Mouse (Mus musculus): ENCODE data around the gene Efcab11. TPM values are rescaled to one million over a fixed set of nuclear protein-coding genes. Genes with fewer than 3 reads are reported as not detected.

Efcab11 gene
- total RNA-seq, 2 experiments from 2014 or later: 1.5 to 1.6 TPM

DNA sequence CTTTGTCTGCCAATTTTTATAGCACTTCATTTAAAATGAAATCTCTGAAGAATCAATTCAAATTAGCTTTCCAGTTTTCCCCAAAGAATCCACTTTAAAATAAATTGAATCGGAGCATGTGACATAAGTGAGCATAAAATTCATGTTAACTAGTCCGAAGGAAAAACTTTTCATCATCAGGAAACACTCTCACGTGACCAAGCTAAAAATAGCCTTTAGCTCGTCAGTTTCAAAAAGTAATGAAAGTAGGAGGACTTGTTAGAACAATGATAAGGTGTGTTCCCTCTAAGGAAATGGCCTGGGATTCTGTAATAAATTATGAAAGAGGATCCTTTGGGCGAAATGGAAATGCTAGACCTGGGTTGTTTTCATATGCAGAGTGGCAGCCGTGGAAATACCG is 183.9 kb downstream of the Efcab11 start:
- intact Hi-C loops (cut with DNase I): no loop called here
- DNase-seq: no peak

GRCm38 (mm10) chr12:99699379-99700023 is 184.7 kb downstream of the Efcab11 start:
- intact Hi-C loops (cut with DNase I): no loop called here

DNA sequence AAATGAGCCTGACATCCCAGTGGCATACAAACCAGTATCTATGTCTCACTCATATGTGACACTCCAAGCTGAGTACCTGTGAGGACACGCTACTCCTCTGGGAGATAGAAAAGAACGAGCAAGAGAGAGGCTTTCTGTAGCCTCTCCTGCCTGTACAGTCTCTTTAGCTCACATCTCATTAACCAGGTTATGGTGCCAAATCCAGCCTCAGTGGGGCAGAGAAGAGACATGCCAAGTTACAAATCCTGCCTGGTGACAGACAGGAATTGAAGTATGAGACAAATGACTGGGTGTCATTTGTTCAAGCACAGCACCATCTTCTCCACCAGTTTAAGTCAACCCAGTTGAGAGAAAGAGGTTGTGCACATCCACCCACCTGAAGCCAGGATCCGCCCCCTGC is 190.2 kb downstream of the Efcab11 start:
- intact Hi-C loops (cut with DNase I): no loop called here
- DNase-seq: no peak

More at GRCm38 (mm10) chr12:99699379-99700023, 184.7 kb downstream of the Efcab11 start:
- no peak for DNase-seq

- intact Hi-C loops (cut with DNase I): loop anchor here (2.0 kb wide), 1 partner anchor 124 kb away; the partner anchor contains the start of gene Foxn3
- DNase-seq: peak; percentile 48 to 50
These were observed 197.7 kb downstream of the Efcab11 start for GRCm38 (mm10) chr12:99686418-99686992.

- intact Hi-C loops (cut with DNase I): loop anchor here (2.0 kb wide), 1 partner anchor 123 kb away; the partner anchor contains the start of gene Foxn3
- DNase-seq: peak; percentile 18 to 37
These were observed 198.7 kb downstream of the Efcab11 start for GRCm38 (mm10) chr12:99685451-99686100.

DNA sequence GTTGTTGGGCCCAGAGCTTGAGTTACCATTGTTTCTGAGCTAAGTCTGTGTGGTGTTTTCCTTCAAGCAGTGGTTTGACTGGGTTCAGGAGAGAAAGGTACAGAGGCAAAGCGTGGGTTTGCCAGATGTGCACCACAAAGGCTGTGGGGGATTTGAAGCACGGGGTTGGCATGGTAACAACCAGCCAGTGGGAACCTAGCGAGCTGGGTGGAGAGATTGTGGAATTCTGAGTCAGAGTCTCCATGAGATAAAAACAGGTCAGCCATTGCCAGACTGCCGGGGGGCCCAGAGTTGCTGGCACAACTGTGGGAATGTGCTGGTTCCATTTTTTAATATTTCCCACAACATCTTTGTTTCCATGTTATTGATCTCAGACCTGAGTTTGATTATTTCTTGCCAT is 202.6 kb downstream of the Efcab11 start:
- intact Hi-C loops (cut with DNase I): no loop called here
- no peak for DNase-seq

DNA sequence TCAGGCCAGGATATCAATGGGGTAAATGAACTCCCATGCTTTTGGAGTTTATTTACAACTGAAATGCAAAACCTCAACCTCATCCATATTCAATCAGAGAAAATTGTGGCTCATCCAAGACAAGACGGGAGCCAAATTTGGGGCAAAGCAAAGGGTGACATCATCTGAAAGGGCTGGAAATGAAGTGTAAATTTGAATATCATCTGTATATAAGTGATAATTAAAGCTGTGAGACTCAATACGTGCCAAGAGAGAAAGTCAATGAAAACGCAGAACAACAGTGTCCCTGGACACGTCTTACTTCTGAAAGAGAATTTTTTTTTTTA is 212.4 kb downstream of the Efcab11 start:
- intact Hi-C loops (cut with DNase I): no loop called here

DNA sequence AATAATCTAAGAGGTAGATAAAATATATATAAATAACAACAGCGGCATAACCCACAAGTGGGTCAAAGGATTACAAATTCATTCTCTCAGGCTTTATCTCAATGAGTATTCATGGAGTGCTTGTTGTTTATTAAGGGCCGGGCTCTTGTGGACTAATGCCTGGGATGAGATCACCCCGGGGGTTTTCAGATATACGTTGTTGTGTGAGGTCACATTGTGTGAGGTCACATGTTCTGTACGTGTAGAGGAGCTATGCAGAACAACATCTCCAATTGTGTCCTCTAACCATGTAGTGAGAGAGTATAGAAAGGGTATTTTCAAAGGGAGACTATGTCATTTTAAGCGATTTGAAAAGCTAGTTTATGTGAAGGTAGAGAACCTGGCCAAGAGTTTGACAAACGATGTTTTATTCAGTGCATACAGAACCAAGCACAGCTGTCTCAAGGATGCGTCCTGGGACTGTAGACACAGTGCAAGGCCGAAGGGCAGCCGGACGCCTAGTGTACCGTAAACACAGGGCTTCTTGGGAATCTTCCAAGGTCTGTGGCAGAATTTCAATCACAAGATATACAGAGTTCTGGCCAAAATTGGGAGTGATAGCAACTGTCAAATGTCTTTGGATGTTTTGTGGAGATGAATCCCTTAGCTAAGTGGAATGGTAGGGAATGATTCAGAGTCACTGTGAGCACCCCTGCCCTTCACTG is 212.9 kb downstream of the Efcab11 start:
- peak; percentile 36 to 38 for DNase-seq
- intact Hi-C loops (cut with DNase I): no loop called here

More for the DNA sequence above, 212.4 kb downstream of the Efcab11 start:
- no peak for DNase-seq

DNA sequence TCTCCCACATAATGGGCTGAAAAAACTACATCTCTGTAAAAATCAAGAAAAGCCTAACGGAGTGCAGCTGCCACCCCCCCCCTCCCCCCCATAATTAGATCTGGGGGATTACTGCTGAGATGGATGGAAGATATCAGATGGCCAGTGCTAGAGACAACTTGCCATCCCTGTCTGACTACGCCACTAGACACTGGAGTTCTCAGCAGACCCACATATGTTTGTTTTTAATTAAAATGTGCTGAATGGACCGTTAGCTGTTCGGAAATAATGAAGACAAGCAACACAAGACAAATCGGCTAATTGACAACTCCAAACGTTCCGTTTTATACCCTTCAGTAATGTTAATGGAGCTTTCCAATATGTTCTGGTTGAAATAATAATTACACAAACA is 213.5 kb downstream of the Efcab11 start:
- intact Hi-C loops (cut with DNase I): no loop called here

DNA sequence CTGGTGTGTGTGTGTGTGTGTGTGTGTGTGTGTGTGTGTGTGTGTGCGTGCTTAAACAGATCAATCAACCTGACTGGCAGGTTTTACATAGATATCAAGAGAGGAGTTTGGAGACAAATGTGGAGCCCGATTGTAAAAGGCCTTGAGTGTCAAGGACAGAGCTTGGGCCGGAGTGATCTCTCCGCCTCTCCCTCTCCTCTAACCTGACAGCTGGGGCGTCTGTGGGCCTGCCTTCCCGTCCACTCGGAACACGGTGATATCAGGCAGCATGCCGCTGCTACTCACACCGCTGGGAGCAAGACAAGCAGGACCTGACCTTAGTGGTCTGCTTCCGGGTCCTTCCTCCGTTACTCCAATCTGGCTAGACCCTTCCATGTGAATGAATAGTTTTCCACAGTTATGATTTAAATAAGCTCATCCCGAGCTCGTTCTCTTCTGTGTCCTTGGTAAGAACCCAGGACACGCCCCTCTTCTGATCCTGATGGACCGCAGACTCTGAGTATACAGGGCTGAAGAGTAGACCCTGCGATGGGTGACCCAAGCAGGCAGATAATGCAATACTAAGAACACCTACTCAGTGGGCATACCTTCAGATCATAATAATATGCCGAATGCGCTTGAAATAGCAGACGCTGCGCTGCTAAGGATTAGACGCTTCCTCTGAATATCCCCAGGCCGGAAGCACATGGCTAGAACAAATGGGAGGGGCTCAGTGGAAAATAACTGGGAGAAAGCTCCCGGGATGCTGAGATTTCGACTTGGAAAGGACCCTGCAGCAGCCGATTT is 214.1 kb downstream of the Efcab11 start:
- peak in 1 of 2 experiments; percentile 27 for DNase-seq
- intact Hi-C loops (cut with DNase I): no loop called here

More for the DNA sequence above, 213.5 kb downstream of the Efcab11 start:
- no peak for DNase-seq

DNA sequence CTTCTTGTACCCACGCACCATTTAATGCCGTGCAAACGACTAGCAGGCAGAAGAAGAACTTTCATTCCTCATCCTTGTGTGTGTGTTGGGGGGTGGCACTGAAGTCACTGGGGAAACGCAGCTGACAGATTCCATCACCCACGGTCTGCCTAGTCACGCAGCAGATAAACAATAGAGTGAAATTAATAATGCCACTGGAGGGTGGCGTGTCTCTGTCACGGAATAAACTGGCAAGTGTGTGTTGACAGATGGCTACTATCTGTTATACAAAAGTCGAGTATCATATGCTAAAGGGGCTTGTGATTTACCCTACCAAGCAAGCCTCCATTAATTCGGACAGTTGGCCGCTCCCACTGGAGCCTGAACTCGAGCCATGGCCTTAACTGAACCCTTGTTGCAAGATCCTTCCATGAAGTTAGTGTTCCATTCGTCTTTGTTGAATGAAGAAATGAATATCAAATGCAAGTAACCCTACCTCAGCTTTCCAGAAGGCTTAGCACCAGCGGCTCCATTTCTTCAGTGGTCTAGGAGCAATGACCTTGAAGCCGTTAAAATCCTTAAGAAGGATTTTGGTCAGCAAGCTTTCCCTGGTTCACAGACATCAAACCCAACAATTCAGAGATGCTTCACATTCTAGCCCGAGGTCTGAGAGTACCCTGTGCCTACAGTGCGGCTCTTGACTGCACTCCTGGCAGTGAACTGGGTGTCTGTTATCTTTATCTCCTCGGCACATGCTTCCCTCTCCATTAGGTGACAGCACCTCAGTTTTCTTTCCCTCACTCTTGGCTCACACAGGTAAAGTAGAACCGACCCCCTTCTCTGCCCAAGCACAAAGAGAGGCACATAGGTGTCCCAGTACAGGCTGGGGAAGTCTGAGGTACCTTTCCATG is 229.0 kb downstream of the Efcab11 start:
- DNase-seq: no peak
- intact Hi-C loops (cut with DNase I): no loop called here

- intact Hi-C loops (cut with DNase I): no loop called here
- DNase-seq: no peak
These were observed 231.8 kb downstream of the Efcab11 start for GRCm38 (mm10) chr12:99652459-99652858.

DNA sequence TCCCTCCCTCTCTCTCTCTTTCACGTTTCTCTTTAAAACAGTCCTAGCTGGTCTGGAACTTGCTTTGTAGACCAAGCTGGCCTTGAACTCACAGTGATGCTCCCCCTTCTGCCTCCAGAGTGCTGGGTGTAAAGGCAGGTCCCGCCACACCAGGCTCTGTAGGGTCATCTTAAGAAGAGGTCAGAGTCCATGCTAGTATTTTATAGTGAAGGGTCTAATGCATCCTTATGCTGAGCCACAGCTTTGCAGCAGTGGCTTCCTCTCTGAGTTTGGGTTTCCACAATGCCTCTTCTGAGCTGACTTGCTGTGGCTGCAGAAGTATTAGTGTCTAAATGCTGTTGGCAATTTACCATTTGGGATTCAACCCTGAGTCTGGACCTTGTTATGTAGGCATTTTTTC is 234.5 kb downstream of the Efcab11 start:
- intact Hi-C loops (cut with DNase I): no loop called here
- no peak for DNase-seq

GRCm38 (mm10) chr12:99648781-99649180 is 235.5 kb downstream of the Efcab11 start:
- intact Hi-C loops (cut with DNase I): no loop called here
- no peak for DNase-seq

GRCm38 (mm10) chr12:99646556-99647354 is 237.5 kb downstream of the Efcab11 start:
- intact Hi-C loops (cut with DNase I): no loop called here
- peak in 1 of 2 experiments; percentile 26 for DNase-seq

GRCm38 (mm10) chr12:99645418-99645817 is 238.8 kb downstream of the Efcab11 start:
- peak; percentile 71 to 88 for DNase-seq
- intact Hi-C loops (cut with DNase I): no loop called here

DNA sequence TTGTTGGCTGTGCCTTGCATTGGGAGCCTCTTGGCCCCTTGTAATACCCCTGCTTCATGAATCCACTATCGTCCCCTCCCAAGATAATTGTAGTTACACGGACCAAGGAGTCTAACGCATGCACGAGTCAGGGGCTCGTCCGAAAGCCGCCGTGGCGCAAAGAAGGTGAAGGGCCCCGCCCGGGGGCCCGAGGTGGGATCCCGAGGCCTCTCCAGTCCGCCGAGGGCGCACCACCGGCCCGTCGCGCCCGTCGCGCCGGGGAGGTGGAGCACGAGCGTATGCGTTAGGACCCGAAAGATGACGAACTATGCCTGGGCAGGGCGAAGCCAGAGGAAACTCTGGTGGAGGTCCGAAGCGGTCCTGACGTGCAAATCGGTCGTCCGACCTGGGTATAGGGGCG is 239.3 kb downstream of the Efcab11 start:
- intact Hi-C loops (cut with DNase I): no loop called here

More for the DNA sequence above, 239.3 kb downstream of the Efcab11 start:
- DNase-seq: no peak

All from heart, postnatal 10 days (tissue).